Mouse (Mus musculus) ES-E14 (cell line): ENCODE results near the gene Zfp763. TPM values are rescaled to one million over a fixed set of nuclear protein-coding genes. Genes with fewer than 3 reads are reported as not detected.
A peak's percentile ranks its signal among the peaks of the same experiment; 100 is the strongest.
"Not testable (repeated sequence)": the region's sequence is repeated elsewhere in the genome, so short reads cannot be mapped to it uniquely, and the experiment has no call there.

ENCODE experiments used
- DNase-seq: peaks from one replicate; pipeline ENCODE4 v3.0.0-alpha.2; 2013; ENCODE audit warnings: low read depth, low spot score
- H3K27ac ChIP-seq: 2 replicates; pipeline ENCODE4 v1.5.1; 2012; ENCODE audit warnings: low read depth, mild to moderate bottlenecking, low read length, moderate library complexity, mixed read lengths; ENCODE audit not compliant: poor library complexity, insufficient read depth, severe bottlenecking
- H3K36me3 ChIP-seq: 2 replicates; pipeline ENCODE4 v1.6.1; 2012; ENCODE audit warnings: mild to moderate bottlenecking, low read length, moderate library complexity, mixed read lengths; ENCODE audit not compliant: control insufficient read depth, poor library complexity, insufficient read depth, severe bottlenecking
- H3K4me1 ChIP-seq, 2 experiments: fragments of 150-350 bp in 1 of 2; sonication (generic) in 1 of 2; 2 replicates each; pipeline ENCODE4 v1.6.1; 2012; ENCODE audit warnings: low read length in 2 of 2, mild to moderate bottlenecking in 1 of 2, mixed read lengths in 1 of 2; ENCODE audit not compliant: control insufficient read depth in 2 of 2, insufficient read depth in 2 of 2, poor library complexity in 1 of 2
- H3K4me3 ChIP-seq, 2 experiments: fragments of 150-350 bp in 1 of 2; sonication (generic) in 1 of 2; 2 replicates each; pipeline ENCODE4 v1.5.1; 2012; ENCODE audit warnings: low read length in 2 of 2, low read depth in 1 of 2, mild to moderate bottlenecking in 1 of 2, mixed read lengths in 1 of 2; ENCODE audit not compliant: insufficient read depth in 1 of 2, poor library complexity in 1 of 2, severe bottlenecking in 1 of 2
- H3K9ac ChIP-seq: 2 replicates; pipeline ENCODE4 v1.6.1; 2012; ENCODE audit warnings: low read depth, mild to moderate bottlenecking, low read length, mixed read lengths; ENCODE audit not compliant: poor library complexity, insufficient read depth, severe bottlenecking
- H3K9me3 ChIP-seq: fragments of 150-350 bp; sonication (generic); 2 replicates; pipeline ENCODE4 v1.6.1; 2012; ENCODE audit warnings: low read depth, mild to moderate bottlenecking, low read length; ENCODE audit not compliant: control insufficient read depth, insufficient read depth
- CHD2 ChIP-seq: IDR thresholded peaks from 2 replicates; pipeline ENCODE4 v1.6.1; 2014; ENCODE audit warnings: mild to moderate bottlenecking, low read depth, low read length, inconsistent platforms
- HCFC1 ChIP-seq: IDR thresholded peaks from 2 replicates; pipeline ENCODE4 v1.6.1; 2012; ENCODE audit warnings: low read length, inconsistent platforms, borderline replicate concordance; ENCODE audit not compliant: insufficient read depth
- MAFK ChIP-seq: IDR thresholded peaks from 2 replicates; pipeline ENCODE4 v1.6.1; 2014; ENCODE audit warnings: mild to moderate bottlenecking, low read depth, low read length, inconsistent platforms; ENCODE audit not compliant: insufficient read depth
- ZC3H11A ChIP-seq: IDR thresholded peaks from 2 replicates; pipeline ENCODE4 v1.6.1; 2012; ENCODE audit warnings: low read depth, mild to moderate bottlenecking, inconsistent platforms, low read length, borderline replicate concordance
- ZNF384 ChIP-seq: IDR thresholded peaks from 2 replicates; pipeline ENCODE4 v1.6.1; 2012; ENCODE audit warnings: low read depth, low read length, inconsistent platforms
- in situ Hi-C, 2 experiments: fragments of 600-800 bp; cut with MboI; formaldehyde crosslinking; loops; one replicate each; pipeline ENCODE4 v1.15.1; 2025; ENCODE audit warnings: low sequenced_read_pairs in 2 of 2, inconsistent platforms in 1 of 2; ENCODE audit not compliant: unreplicated experiment in 2 of 2
- total RNA-seq: library from RNA; depleted of rRNA; stranded (reverse); fragments of 300-350 nt; gene quantifications from 2 replicates; pipeline ENCODE4 v1.2.3, GENCODE M21; 2012

Gene Zfp763
- total RNA-seq, 1 experiment = 4.9 TPM

- Histone ChIP-seq H3K9me3 (no peaks in the 10 kb centered on the region), H3K27ac (no peak overlapping the region; the same call in 1 of the 2 replicates), H3K9ac (peak overlapping the region; percentile 86; the same call in 1 of the 2 replicates), H3K4me1 (peaks cover 0 to 6% of the 10 kb centered on the region in 2 experiments; a peak in 1 of 4 replicates), H3K36me3 (no peaks in the 10 kb centered on the region), H3K4me3 (peak overlapping the region; percentile 77 to 100)
- DNase-seq = no peak
- TF ChIP-seq CHD2 (no peak), ZNF384 (no peak), HCFC1 (no peak), ZC3H11A (no peak), MAFK (no peak)
- in situ Hi-C loops = no loop called here
These were observed 826 bp downstream of the Zfp763 start for GRCm38 (mm10) chr17:33032376-33032775.

- DNase-seq, H3K4me3 ChIP-seq, H3K27ac ChIP-seq, H3K9me3 ChIP-seq, in situ Hi-C loops, H3K9ac ChIP-seq, H3K4me1 ChIP-seq: not testable (repeated sequence)
- H3K36me3 ChIP-seq = peaks cover 11% of the 10 kb centered on the region
These were observed 12.8 kb downstream of the Zfp763 start for GRCm38 (mm10) chr17:33020434-33020833.

- H3K4me1 ChIP-seq = no peaks in the 10 kb centered on the region
- H3K9ac ChIP-seq = no peak overlapping the region
- no peak overlapping the region for H3K4me3 ChIP-seq
- TF ChIP-seq MAFK (no peak), ZC3H11A (peak; percentile 56; the same call in 1 of the 2 replicates), ZNF384 (no peak)
- in situ Hi-C loops = no loop called here
- no peak for DNase-seq
- peaks cover 4% of the 10 kb centered on the region for H3K36me3 ChIP-seq
- no peaks in the 10 kb centered on the region for H3K9me3 ChIP-seq
- H3K27ac ChIP-seq = no peak overlapping the region
These were observed 24.9 kb downstream of the Zfp763 start for GRCm38 (mm10) chr17:33008337-33008736.

- Histone ChIP-seq H3K4me3 (no peak overlapping the region), H3K27ac (no peak overlapping the region), H3K9me3 (no peaks in the 10 kb centered on the region), H3K4me1 (peaks cover 0 to 4% of the 10 kb centered on the region in 2 experiments; a peak in 1 of 4 replicates), H3K9ac (no peak overlapping the region), H3K36me3 (peaks cover 1% of the 10 kb centered on the region; the same call in 1 of the 2 replicates)
- DNase-seq = no peak
- TF ChIP-seq ZNF384 (no peak), ZC3H11A (no peak), CHD2 (no peak), HCFC1 (no peak), MAFK (no peak)
- in situ Hi-C loops = no loop called here
These were observed 34.7 kb downstream of the Zfp763 start for GRCm38 (mm10) chr17:32998492-32998891.
